ENCODE assay signal across 8 mouse cellular contexts in the genomic region with DNA sequence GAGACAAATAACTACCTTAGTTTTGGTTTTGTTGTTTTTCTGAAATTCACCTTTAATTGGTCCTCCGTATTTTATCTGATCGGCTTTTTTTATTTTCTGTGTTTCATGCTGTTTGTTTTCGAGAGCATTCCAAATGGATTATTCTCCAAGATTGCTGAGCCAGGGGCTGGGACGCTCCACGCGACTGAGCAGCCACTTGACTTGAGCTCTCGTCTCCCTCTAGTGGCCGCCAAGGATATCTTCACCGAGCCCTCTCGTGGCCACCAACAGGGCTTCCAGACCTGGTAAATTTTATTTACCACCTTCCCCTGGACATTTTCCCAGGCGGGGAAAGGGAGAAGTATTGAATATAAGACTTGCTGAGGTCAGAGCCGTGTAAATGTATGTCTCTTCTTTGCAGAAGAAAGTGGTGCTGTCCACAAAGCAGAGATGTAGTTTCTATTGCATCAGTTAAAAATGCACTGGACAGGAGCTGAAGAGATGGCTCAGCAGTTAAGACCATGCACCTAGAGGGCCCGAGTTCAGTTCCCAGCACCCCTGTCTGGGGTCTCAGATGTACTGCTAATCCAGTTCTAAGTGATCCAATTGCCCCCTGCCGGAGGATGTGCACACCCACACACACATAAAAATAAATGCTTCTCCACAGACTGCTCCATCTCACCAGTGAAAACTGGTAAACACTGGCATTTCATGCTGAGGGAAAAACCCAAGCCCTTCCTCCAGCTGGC.
DNase-seq lines count a peak whose midpoint lies in the region; ATAC-seq and TF ChIP-seq lines count a peak whose summit lies in the region.

No protein-coding gene starts in this region.

- peak overlapping the region; percentile 54 for H3K4me2 ChIP-seq in limb, embryonic 12.5 days
- peak overlapping the region; percentile 56 for H3K4me2 ChIP-seq in midbrain, embryonic 14.5 days (ENCODE audit: low read length)

- intact Hi-C loops in heart, adult 2 months (cut with DNase I): no loop called here

- peak; percentile 93 for TF ChIP-seq CTCF in heart, adult 2 months (IDR thresholded peaks at IDR 0.05)
- peak; percentile 83 for TF ChIP-seq CTCF in kidney, adult 2 months (conservative IDR thresholded peaks at IDR 0.05; ENCODE audit: insufficient read depth, insufficient read length, low read depth, low read length)

- H3K4me3 ChIP-seq in embryonic facial prominence, embryonic 10.5 days: peak overlapping the region; percentile 45
- H3K4me3 ChIP-seq in heart, adult 2 months: no peak overlapping the region; the same call in 1 of the 2 replicates
- H3K4me3 ChIP-seq in kidney, adult 2 months (ENCODE audit: insufficient read depth, low read depth, low read length): no peak overlapping the region
- peak overlapping the region; percentile 30 for H3K4me3 ChIP-seq in limb, embryonic 12.5 days (replicated peaks)
- H3K4me3 ChIP-seq in midbrain, embryonic 14.5 days (replicated peaks; ENCODE audit: low read depth, low read length): peak overlapping the region; percentile 19; the same call in 1 of the 2 replicates

- TF ChIP-seq EP300 in heart, adult 2 months (IDR thresholded peaks at IDR 0.05; ENCODE audit: insufficient read depth, low read depth, low read length): no peak

- no peaks in the 10 kb centered on the region for H3K9me3 ChIP-seq in embryonic facial prominence, embryonic 10.5 days
- no peaks in the 10 kb centered on the region for H3K9me3 ChIP-seq in limb, embryonic 12.5 days
- no peaks in the 10 kb centered on the region for H3K9me3 ChIP-seq in midbrain, embryonic 14.5 days (ENCODE audit: control insufficient read depth, low read length)

- DNase-seq in B cell, adult 2 months: peak; percentile 65 to 66
- peak; percentile 81 for DNase-seq in adrenal gland, postnatal 10 days
- DNase-seq in embryonic facial prominence, embryonic 10.5 days (ENCODE audit: low spot score): peak; percentile 82
- DNase-seq in heart, adult 2 months: peak; percentile 46 to 56
- DNase-seq in kidney, adult 2 months: peak; percentile 69
- DNase-seq in midbrain, embryonic 14.5 days: peak; percentile 93
- DNase-seq in splenic B cell, adult 2 months (ENCODE audit: low read depth, low spot score): peak; percentile 73

- H3K79me2 ChIP-seq in heart, adult 2 months (replicated peaks; ENCODE audit: control insufficient read depth, insufficient read depth, low read length): no peaks in the 10 kb centered on the region

- no peak for TF ChIP-seq POLR2A in heart, adult 2 months (IDR thresholded peaks at IDR 0.05; ENCODE audit: insufficient read depth, low read depth, low read length)
- TF ChIP-seq POLR2A in kidney, adult 2 months (IDR thresholded peaks at IDR 0.05; ENCODE audit: low read depth, low read length): no peak

- no peaks in the 10 kb centered on the region for H3K36me3 ChIP-seq in embryonic facial prominence, embryonic 10.5 days (replicated peaks)
- no peaks in the 10 kb centered on the region for H3K36me3 ChIP-seq in heart, adult 2 months (ENCODE audit: control insufficient read depth, insufficient read depth, low read length)
- no peaks in the 10 kb centered on the region for H3K36me3 ChIP-seq in kidney, adult 2 months (ENCODE audit: control insufficient read depth, insufficient read depth, low read length)
- no peaks in the 10 kb centered on the region for H3K36me3 ChIP-seq in limb, embryonic 12.5 days
- no peaks in the 10 kb centered on the region for H3K36me3 ChIP-seq in midbrain, embryonic 14.5 days (ENCODE audit: control insufficient read depth, insufficient read depth, low read length)
- no peaks in the 10 kb centered on the region for H3K36me3 ChIP-seq in splenic B cell, adult 2 months (ENCODE audit: control insufficient read depth, insufficient read depth, low read length, poor library complexity, severe bottlenecking)

- 12% methylated on average over 14 of the region's 14 CpGs for WGBS in embryonic facial prominence, embryonic 10.5 days
- WGBS in heart, adult 2 months: 8% methylated on average over 14 of the region's 14 CpGs
- WGBS in kidney, adult 2 months: 9% methylated on average over 14 of the region's 14 CpGs
- 12% methylated on average over 14 of the region's 14 CpGs for WGBS in limb, embryonic 12.5 days
- WGBS in midbrain, embryonic 14.5 days: 13% methylated on average over 14 of the region's 14 CpGs

- peaks cover 10% of the 10 kb centered on the region for H3K27me3 ChIP-seq in embryonic facial prominence, embryonic 10.5 days (replicated peaks; ENCODE audit: low read depth, poor library complexity, severe bottlenecking)
- no peaks in the 10 kb centered on the region for H3K27me3 ChIP-seq in heart, adult 2 months (ENCODE audit: control insufficient read depth, insufficient read depth, low read length)
- H3K27me3 ChIP-seq in kidney, adult 2 months (replicated peaks; ENCODE audit: control insufficient read depth, insufficient read depth, low read length): no peaks in the 10 kb centered on the region
- no peaks in the 10 kb centered on the region for H3K27me3 ChIP-seq in limb, embryonic 12.5 days
- no peaks in the 10 kb centered on the region for H3K27me3 ChIP-seq in midbrain, embryonic 14.5 days (ENCODE audit: control insufficient read depth, insufficient read depth, low read length)
- no peaks in the 10 kb centered on the region for H3K27me3 ChIP-seq in splenic B cell, adult 2 months (ENCODE audit: control insufficient read depth, insufficient read depth, low read length, poor library complexity, severe bottlenecking)

- no peak overlapping the region for H3K27ac ChIP-seq in embryonic facial prominence, embryonic 10.5 days (replicated peaks)
- H3K27ac ChIP-seq in heart, adult 2 months: no peak overlapping the region
- no peak overlapping the region for H3K27ac ChIP-seq in kidney, adult 2 months (ENCODE audit: insufficient read depth, low read depth, low read length)
- no peak overlapping the region for H3K27ac ChIP-seq in limb, embryonic 12.5 days
- H3K27ac ChIP-seq in midbrain, embryonic 14.5 days (replicated peaks; ENCODE audit: low read depth, low read length): no peak overlapping the region

- no peak overlapping the region for H3K9ac ChIP-seq in heart, adult 2 months (ENCODE audit: low read depth, low read length)
- H3K9ac ChIP-seq in limb, embryonic 12.5 days (replicated peaks): 0 out of 2 replicates have a peak overlapping the region, but pooled peaks have one; percentile 27
- no peak overlapping the region for H3K9ac ChIP-seq in midbrain, embryonic 14.5 days (replicated peaks; ENCODE audit: low read length)

- H3K4me1 ChIP-seq in embryonic facial prominence, embryonic 10.5 days: 0 out of 2 replicates have a peak, but pooled peaks cover 3% of the 10 kb centered on the region
- H3K4me1 ChIP-seq in heart, adult 2 months (ENCODE audit: control insufficient read depth, insufficient read depth, low read length): peaks cover 2% of the 10 kb centered on the region; the same call in 1 of the 2 replicates
- peaks cover 5% of the 10 kb centered on the region; the same call in 1 of the 2 replicates for H3K4me1 ChIP-seq in kidney, adult 2 months (ENCODE audit: control insufficient read depth, insufficient read depth, low read length)
- peaks cover 4% of the 10 kb centered on the region; the same call in 1 of the 2 replicates for H3K4me1 ChIP-seq in limb, embryonic 12.5 days (replicated peaks)
- H3K4me1 ChIP-seq in midbrain, embryonic 14.5 days (ENCODE audit: control insufficient read depth, insufficient read depth, low read length): no peaks in the 10 kb centered on the region

- peak; percentile 75; the same call in 1 of the 2 replicates for ATAC-seq in limb, embryonic 12.5 days (ENCODE audit: insufficient number of reproducible peaks, insufficient read depth, low FRiP score, low TSS enrichment, low read depth)
- peak; percentile 89 for ATAC-seq in midbrain, embryonic 14.5 days (ENCODE audit: low FRiP score, low TSS enrichment)

Comparison
In these comparisons a context has a peak if more than half of its experiments do, and no peak if none do; other contexts are left out.
1. H3K4me3 ChIP-seq: peak in embryonic facial prominence, embryonic 10.5 days (single experiment), limb, embryonic 12.5 days (single experiment) and midbrain, embryonic 14.5 days (single experiment); none in heart, adult 2 months (single experiment) and kidney, adult 2 months (single experiment).
2. Peak in every context shown above with its lines, with median percentiles within 50 percentile points of each other: DNase-seq.